ENCODE assay signal across 22 mouse cellular contexts in genomic region chrX:109175470-109175869, GRCm38 (mm10). TPM values are rescaled to one million over a fixed set of nuclear protein-coding genes. Genes with fewer than 3 reads are reported as not detected.
DNase-seq lines count a peak whose midpoint lies in the region; ATAC-seq and TF ChIP-seq lines count a peak whose summit lies in the region.
"Had no signal": no experiment of that assay in that cellular context is flagged by ENCODE, and none has a peak within 500 bp of the region (broad histone marks: within the 10 kb centered on the region; RNA-seq: fewer than 3 reads in every experiment).

No protein-coding gene starts in this region.

- TF ChIP-seq CTCF in forebrain, postnatal 0 days (IDR thresholded peaks at IDR 0.05; ENCODE audit: low read depth): no peak
- no peak for TF ChIP-seq CTCF in lung, embryonic 14.5 days (IDR thresholded peaks at IDR 0.05; ENCODE audit: low read depth)

- H3K4me3 ChIP-seq in forebrain, postnatal 0 days (ENCODE audit: low read depth, low read length): no peak overlapping the region
- H3K4me3 ChIP-seq in forebrain, embryonic 11.5 days (ENCODE audit: low read depth, low read length): no peak overlapping the region
- no peak overlapping the region for H3K4me3 ChIP-seq in lung, embryonic 14.5 days (ENCODE audit: low read depth, low read length)
- H3K4me3 ChIP-seq: embryonic facial prominence, embryonic 15.5 days; forebrain, embryonic 10.5 days; hindbrain, embryonic 10.5 days; layer of hippocampus, adult 2 months; myocyte; neural tube, embryonic 15.5 days had no signal

- H3K9me3 ChIP-seq in forebrain, postnatal 0 days (ENCODE audit: low read length): no peaks in the 10 kb centered on the region
- no peaks in the 10 kb centered on the region for H3K9me3 ChIP-seq in forebrain, embryonic 11.5 days (ENCODE audit: control insufficient read depth, low read length)
- no peaks in the 10 kb centered on the region for H3K9me3 ChIP-seq in lung, embryonic 14.5 days (ENCODE audit: low read depth, low read length)
- H3K9me3 ChIP-seq: embryonic facial prominence, embryonic 15.5 days; forebrain, embryonic 10.5 days; hindbrain, embryonic 10.5 days; neural tube, embryonic 15.5 days had no signal

- 36% methylated on average over 3 of the region's 3 CpGs for WGBS in forebrain, postnatal 0 days
- 57% methylated on average over 3 of the region's 3 CpGs for WGBS in forebrain, embryonic 11.5 days
- WGBS in lung, embryonic 14.5 days: 25% methylated on average over 3 of the region's 3 CpGs

- DNase-seq in forebrain, postnatal 0 days: no peak
- no peak for DNase-seq in forebrain, embryonic 11.5 days (ENCODE audit: low spot score)
- peak; percentile 29 for DNase-seq in lung, embryonic 14.5 days
- no peak for DNase-seq in lung, postnatal 10 days
- DNase-seq in ES-CJ7 (ENCODE audit: low read depth, low spot score): peak; percentile 1
- peak; percentile 50 for DNase-seq in lung, postnatal 36 days
- no peak for DNase-seq in gastrocnemius, postnatal 25 days
- DNase-seq in urinary bladder, postnatal 14 days (ENCODE audit: low spot score): no peak
- DNase-seq: adrenal gland, adult 8-10 months; cerebellum, adult 11-12 months; gastrocnemius, postnatal 14 days; right cerebral cortex, postnatal 25 days; thymus, postnatal 36 days had no signal

- no peaks in the 10 kb centered on the region for H3K27me3 ChIP-seq in forebrain, postnatal 0 days (ENCODE audit: insufficient read depth, low read length)
- H3K27me3 ChIP-seq in forebrain, embryonic 11.5 days (ENCODE audit: control insufficient read depth, insufficient read depth, low read length): no peaks in the 10 kb centered on the region
- H3K27me3 ChIP-seq in lung, embryonic 14.5 days (ENCODE audit: insufficient read depth, low read length): no peaks in the 10 kb centered on the region
- H3K27me3 ChIP-seq: embryonic facial prominence, embryonic 15.5 days; neural tube, embryonic 15.5 days had no signal

- no peak overlapping the region for H3K27ac ChIP-seq in forebrain, postnatal 0 days (ENCODE audit: low read depth, low read length)
- no peak overlapping the region for H3K27ac ChIP-seq in forebrain, embryonic 11.5 days (ENCODE audit: low read depth, low read length)
- no peak overlapping the region for H3K27ac ChIP-seq in lung, embryonic 14.5 days (ENCODE audit: low read depth)
- H3K27ac ChIP-seq: embryonic facial prominence, embryonic 15.5 days; forebrain, embryonic 10.5 days; hindbrain, embryonic 10.5 days; layer of hippocampus, adult 2 months; neural tube, embryonic 15.5 days had no signal

- no peaks in the 10 kb centered on the region for H3K4me1 ChIP-seq in forebrain, postnatal 0 days (ENCODE audit: insufficient read depth)
- H3K4me1 ChIP-seq in forebrain, embryonic 11.5 days (replicated peaks; ENCODE audit: control insufficient read depth, insufficient read depth, low read length): no peaks in the 10 kb centered on the region
- 0 out of 2 replicates have a peak, but pooled peaks cover 6% of the 10 kb centered on the region for H3K4me1 ChIP-seq in lung, embryonic 14.5 days (ENCODE audit: insufficient read depth)
- H3K4me1 ChIP-seq: embryonic facial prominence, embryonic 15.5 days; forebrain, embryonic 10.5 days; hindbrain, embryonic 10.5 days; neural tube, embryonic 15.5 days had no signal

- no peaks in the 10 kb centered on the region for H3K36me3 ChIP-seq in forebrain, postnatal 0 days (ENCODE audit: insufficient read depth)
- no peaks in the 10 kb centered on the region for H3K36me3 ChIP-seq in forebrain, embryonic 11.5 days (ENCODE audit: control insufficient read depth, insufficient read depth, low read length)
- no peaks in the 10 kb centered on the region for H3K36me3 ChIP-seq in lung, embryonic 14.5 days (ENCODE audit: insufficient read depth)
- H3K36me3 ChIP-seq: embryonic facial prominence, embryonic 15.5 days; forebrain, embryonic 10.5 days; hindbrain, embryonic 10.5 days; neural tube, embryonic 15.5 days had no signal

- H3K9ac ChIP-seq in forebrain, postnatal 0 days: no peak overlapping the region
- no peak overlapping the region for H3K9ac ChIP-seq in forebrain, embryonic 11.5 days (ENCODE audit: low read length)
- no peak overlapping the region for H3K9ac ChIP-seq in lung, embryonic 14.5 days
- H3K9ac ChIP-seq: embryonic facial prominence, embryonic 15.5 days; neural tube, embryonic 15.5 days had no signal

- H3K4me2 ChIP-seq in forebrain, postnatal 0 days (ENCODE audit: low read depth): no peak overlapping the region
- no peak overlapping the region for H3K4me2 ChIP-seq in forebrain, embryonic 11.5 days (ENCODE audit: low read depth, low read length, severe bottlenecking)
- no peak overlapping the region for H3K4me2 ChIP-seq in lung, embryonic 14.5 days
- H3K4me2 ChIP-seq: embryonic facial prominence, embryonic 15.5 days; neural tube, embryonic 15.5 days had no signal

- peak; percentile 61; the same call in 1 of the 2 replicates for ATAC-seq in forebrain, postnatal 0 days
- no peak for ATAC-seq in forebrain, embryonic 11.5 days (replicated peaks; ENCODE audit: low FRiP score)
- ATAC-seq in lung, embryonic 14.5 days (ENCODE audit: insufficient read depth): peak; percentile 91
- ATAC-seq: inflammation-experienced regulatory T-cells, adult 6 months had no signal

RNA-seq across cellular contexts. Expression of gene Gm6377, which starts 21.1 kb away (rescaled TPM):
- total RNA-seq in forebrain, postnatal 0 days (2014; rRNA removed): 0.38 TPM in 1 of 2 replicates, not detected in the other
- 0.06 TPM in 2 replicates for polyA plus RNA-seq in forebrain, postnatal 0 days (2015; fragmentation: Nextera tagmentation; extraction: Ambion mirVana)
- polyA plus RNA-seq in forebrain, embryonic 11.5 days (2014; fragmentation: Nextera tagmentation; extraction: Ambion mirVana): 0.17 TPM in 1 of 2 replicates, not detected in the other
- 0.12 and 0.34 TPM in 2 replicates for polyA plus RNA-seq in lung, embryonic 14.5 days (2014; fragmentation: Nextera tagmentation; extraction: Ambion mirVana)
- not detected for total RNA-seq in gastrocnemius, postnatal 25 days (2021)
- total RNA-seq: gastrocnemius, postnatal 14 days; layer of hippocampus, adult 2 months; left cerebral cortex, postnatal 4 days had no signal
- polyA plus RNA-seq: cortical plate, adult 2 months; myocyte; neural tube, embryonic 15.5 days had no signal

Comparison
In these comparisons a context has a peak if more than half of its experiments do, and no peak if none do; other contexts are left out.
1. DNase-seq: peak in lung, embryonic 14.5 days (single experiment), ES-CJ7 (single experiment) and lung, postnatal 36 days (single experiment); none in forebrain, postnatal 0 days (single experiment), forebrain, embryonic 11.5 days (single experiment), lung, postnatal 10 days (single experiment), gastrocnemius, postnatal 25 days (single experiment) and urinary bladder, postnatal 14 days (single experiment).